Mouse (Mus musculus) kidney, adult 2 months (tissue): ENCODE results near the gene Stkld1. TPM values are rescaled to one million over a fixed set of nuclear protein-coding genes. Genes with fewer than 3 reads are reported as not detected.

Source experiments
- DNase-seq: peaks from one replicate; pipeline ENCODE4 v3.0.0; 2021
- H3K27ac ChIP-seq: fragments of 200-500 bp; 2 replicates; pipeline ENCODE4 v1.5.1; 2012; ENCODE audit warnings: low read depth, low read length, control low read depth, inconsistent platforms; ENCODE audit not compliant: insufficient read depth
- H3K27me3 ChIP-seq: fragments of 200-500 bp; replicated peaks from 2 replicates; pipeline ENCODE4 v1.6.1; 2012; ENCODE audit warnings: mild to moderate bottlenecking, moderate library complexity, low read length, inconsistent platforms; ENCODE audit not compliant: control insufficient read depth, insufficient read depth
- H3K36me3 ChIP-seq: fragments of 200-500 bp; 2 replicates; pipeline ENCODE4 v1.6.1; 2012; ENCODE audit warnings: mild to moderate bottlenecking, moderate library complexity, low read length, inconsistent platforms; ENCODE audit not compliant: control insufficient read depth, insufficient read depth
- H3K4me1 ChIP-seq: fragments of 200-500 bp; 2 replicates; pipeline ENCODE4 v1.6.1; 2011; ENCODE audit warnings: low read length; ENCODE audit not compliant: control insufficient read depth, insufficient read depth
- H3K4me3 ChIP-seq: fragments of 200-500 bp; 2 replicates; pipeline ENCODE4 v1.5.1; 2011; ENCODE audit warnings: mild to moderate bottlenecking, low read depth, low read length, control low read depth; ENCODE audit not compliant: insufficient read depth
- CTCF ChIP-seq: fragments of 200-500 bp; conservative IDR thresholded peaks from 2 replicates; pipeline ENCODE4 v1.5.1; 2011; ENCODE audit warnings: low read depth, mild to moderate bottlenecking, control low read depth, low read length, moderate library complexity, mixed read lengths; ENCODE audit not compliant: insufficient read depth, insufficient read length
- POLR2A ChIP-seq: fragments of 200-500 bp; IDR thresholded peaks from one replicate; pipeline ENCODE4 v1.6.1; 2011; ENCODE audit warnings: low read depth, low read length, control low read depth
- WGBS: fragments of 180-500 bp; shearing (Covaris S2); methylation state at CpG from one replicate; pipeline ENCODE4 v1.1.7; 2018; 5-methylcytosine and 5-hydroxymethylcytosine counted together
- polyA plus RNA-seq: library from polyadenylated mRNA; depleted of rRNA; stranded (reverse); fragments of >200 nt; gene quantifications from 2 replicates; pipeline ENCODE4 v1.2.3, GENCODE M21; 2012

Gene Stkld1
- polyA plus RNA-seq, 1 experiment: 0.16 TPM

- 73% methylated on average over 3 of the region's 3 CpGs for WGBS
- H3K4me3 ChIP-seq: no peak overlapping the region
- TF ChIP-seq POLR2A (no peak), CTCF (no peak)
- H3K4me1 ChIP-seq: peaks cover 26% of the 10 kb centered on the region
- H3K27me3 ChIP-seq: no peaks in the 10 kb centered on the region
- H3K27ac ChIP-seq: no peak overlapping the region
- peaks cover 2% of the 10 kb centered on the region for H3K36me3 ChIP-seq
- no peak for DNase-seq
Observed at GRCm38 (mm10) chr2:26919684-26920083, 14.2 kb upstream of the Stkld1 start.

GRCm38 (mm10) chr2:26920190-26920855, 13.5 kb upstream of the Stkld1 start:
- peaks cover 2% of the 10 kb centered on the region for H3K36me3 ChIP-seq
- peaks cover 23% of the 10 kb centered on the region for H3K4me1 ChIP-seq
- no peak overlapping the region for H3K4me3 ChIP-seq
- peak; percentile 88 for DNase-seq
- no peaks in the 10 kb centered on the region for H3K27me3 ChIP-seq
- 57% methylated on average over 6 of the region's 6 CpGs for WGBS
- H3K27ac ChIP-seq: peak overlapping the region; percentile 59
- no peak for TF ChIP-seq POLR2A
- no peak for TF ChIP-seq CTCF

GRCm38 (mm10) chr2:26921784-26922183, 12.1 kb upstream of the Stkld1 start:
- H3K4me3 ChIP-seq: no peak overlapping the region
- 38% methylated on average over 9 of the region's 9 CpGs for WGBS
- TF ChIP-seq POLR2A (no peak), CTCF (no peak)
- H3K27ac ChIP-seq: peak overlapping the region; percentile 12; the same call in 1 of the 2 replicates
- no peaks in the 10 kb centered on the region for H3K27me3 ChIP-seq
- DNase-seq: peak; percentile 77
- peaks cover 21% of the 10 kb centered on the region for H3K4me1 ChIP-seq
- peaks cover 2% of the 10 kb centered on the region for H3K36me3 ChIP-seq

- H3K4me3 ChIP-seq: no peak overlapping the region
- 67% methylated on average over 6 of the region's 6 CpGs for WGBS
- no peak overlapping the region for H3K27ac ChIP-seq
Observed at GRCm38 (mm10) chr2:26927745-26928476, 5.9 kb upstream of the Stkld1 start.

GRCm38 (mm10) chr2:26930390-26930789, 3.5 kb upstream of the Stkld1 start:
- Histone ChIP-seq H3K36me3 (no peaks in the 10 kb centered on the region), H3K27ac (no peak overlapping the region), H3K27me3 (no peaks in the 10 kb centered on the region), H3K4me3 (no peak overlapping the region), H3K4me1 (peaks cover 35% of the 10 kb centered on the region)
- peak; percentile 77 for DNase-seq
- TF ChIP-seq CTCF: peak; percentile 63
- TF ChIP-seq POLR2A: no peak
- 17% methylated on average over 1 of the region's 1 CpGs for WGBS

More at GRCm38 (mm10) chr2:26927745-26928476, 5.9 kb upstream of the Stkld1 start:
- peak; percentile 66 for DNase-seq
- Histone ChIP-seq H3K27me3 (no peaks in the 10 kb centered on the region), H3K4me1 (peaks cover 31% of the 10 kb centered on the region), H3K36me3 (peaks cover 2% of the 10 kb centered on the region)
- no peak for TF ChIP-seq CTCF
- TF ChIP-seq POLR2A: no peak

- H3K4me3 ChIP-seq: peak overlapping the region; percentile 88
- no peaks in the 10 kb centered on the region for H3K27me3 ChIP-seq
- H3K4me1 ChIP-seq: peaks cover 32% of the 10 kb centered on the region
- TF ChIP-seq POLR2A (no peak), CTCF (no peak)
- WGBS: under 1% methylated on average over 49 of the region's 49 CpGs
- peak; percentile 76 for DNase-seq
- H3K27ac ChIP-seq: peak overlapping the region; percentile 84
- H3K36me3 ChIP-seq: no peaks in the 10 kb centered on the region
Observed at GRCm38 (mm10) chr2:26932473-26933303, 1.2 kb upstream of the Stkld1 start.
